Mouse (Mus musculus) v-Abl transformed pro-B cells (cell line): ENCODE results near the gene S1pr5.

Source experiments
- in situ Hi-C, 2 experiments: fragments of 400-800 bp; cut with MboI; formaldehyde crosslinking; loops; one replicate each; pipeline ENCODE4 v1.15.1; 2025; ENCODE audit not compliant: unreplicated experiment in 2 of 2

Gene S1pr5

DNA sequence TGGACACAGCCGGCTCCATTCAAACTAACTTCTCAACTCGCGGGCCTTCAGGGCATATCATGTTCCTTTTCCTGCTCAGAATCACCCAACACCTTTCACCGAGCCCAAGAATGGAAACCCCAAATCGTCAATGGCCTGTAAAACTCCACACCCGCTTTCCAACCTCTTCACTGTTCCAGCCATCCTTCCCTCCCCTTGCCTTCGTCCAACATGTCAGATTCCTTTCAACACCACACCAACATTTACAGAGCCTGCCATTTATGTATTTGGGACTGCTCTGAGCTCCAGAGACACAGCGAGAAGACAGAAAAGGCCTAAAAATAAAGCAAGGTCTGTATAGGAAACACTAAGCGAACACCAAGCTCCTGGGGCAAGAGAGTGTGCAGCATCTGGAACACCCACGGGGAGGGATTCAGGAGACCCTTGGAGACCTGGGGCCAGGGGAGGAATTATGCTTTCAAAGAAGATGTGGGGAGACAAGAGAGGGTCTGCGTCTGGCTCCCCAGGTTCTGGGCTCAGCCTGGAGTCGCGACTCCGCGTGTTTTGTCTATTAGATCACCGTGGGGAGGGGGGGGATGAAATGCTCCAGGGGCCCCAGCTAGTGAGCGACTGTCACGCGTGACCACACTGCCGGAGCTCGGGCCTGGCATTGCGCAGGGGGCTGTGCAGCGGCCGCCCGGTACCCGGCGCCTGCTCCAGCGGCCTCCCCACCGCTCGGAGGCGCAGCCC is 10.1 kb downstream of the S1pr5 start:
- in situ Hi-C loops, result no loop called here

DNA sequence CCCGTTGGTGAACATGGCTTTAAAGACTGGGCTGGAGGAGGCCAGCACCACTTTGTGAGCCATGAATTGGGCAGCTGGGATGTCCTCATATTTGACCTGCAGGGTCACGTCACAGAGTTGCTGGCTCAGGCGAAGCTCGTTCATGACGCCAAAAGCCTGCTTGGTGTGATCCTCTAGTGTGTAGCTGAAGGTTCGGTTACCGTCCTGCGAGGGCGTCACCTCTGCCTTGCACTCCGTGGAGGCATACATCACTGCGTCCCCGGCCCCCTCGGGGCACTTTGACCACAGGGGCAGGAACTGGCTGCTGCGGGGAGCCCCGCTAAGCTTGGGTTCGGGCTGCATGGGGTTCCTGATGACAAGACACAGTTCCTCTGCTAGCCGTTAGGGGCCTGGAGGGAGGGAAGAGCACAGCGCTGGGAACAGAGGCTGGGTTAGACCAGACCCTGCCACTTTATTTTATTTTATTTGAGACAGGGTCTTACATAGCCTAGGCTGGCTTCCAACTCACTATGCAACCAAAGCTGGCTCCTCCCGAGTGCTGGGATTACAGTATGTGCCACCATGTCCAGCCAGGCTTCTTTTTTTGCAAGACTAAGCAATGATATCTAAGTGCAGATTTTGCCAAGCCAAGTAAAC is 10.8 kb downstream of the S1pr5 start:
- in situ Hi-C loops, result no loop called here

DNA sequence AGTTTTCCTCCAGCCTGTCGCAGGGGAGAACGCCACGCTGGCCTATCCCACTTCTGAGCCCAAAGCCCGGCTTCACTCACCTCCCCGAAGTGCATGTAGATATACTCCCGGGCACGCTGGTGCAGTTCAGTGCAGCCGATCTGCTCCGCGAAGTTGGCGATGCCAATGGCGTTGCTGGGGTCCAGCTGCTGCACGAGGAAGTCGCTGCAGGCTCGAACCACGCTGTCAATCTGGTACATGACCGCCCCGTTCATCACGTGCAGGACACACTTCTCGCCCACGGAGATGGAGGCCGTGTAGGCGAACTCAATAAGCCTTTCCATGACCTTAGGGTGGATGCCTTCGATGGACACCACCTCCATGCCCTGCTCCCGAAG is 11.3 kb downstream of the S1pr5 start:
- in situ Hi-C loops, result no loop called here

DNA sequence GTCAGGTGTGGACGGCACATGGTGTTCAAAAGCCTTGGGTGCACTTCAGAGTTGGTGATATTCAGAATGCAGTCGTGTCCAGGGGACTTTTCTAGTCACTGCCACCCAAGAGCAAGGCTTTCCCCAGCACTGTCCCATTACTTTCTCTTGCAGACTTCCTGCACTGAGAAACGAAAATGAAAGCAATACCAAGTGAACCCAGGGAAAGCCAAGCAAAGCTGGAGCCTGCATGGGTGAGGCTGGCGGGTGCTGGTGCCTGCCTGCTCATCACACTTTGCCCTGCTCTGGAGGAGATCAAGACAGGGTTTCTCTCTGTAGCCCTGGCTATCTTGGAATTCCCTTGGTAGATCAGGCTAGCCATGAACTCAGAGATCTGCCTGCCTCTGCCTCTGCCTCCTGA is 12.9 kb downstream of the S1pr5 start:
- in situ Hi-C loops, result no loop called here

DNA sequence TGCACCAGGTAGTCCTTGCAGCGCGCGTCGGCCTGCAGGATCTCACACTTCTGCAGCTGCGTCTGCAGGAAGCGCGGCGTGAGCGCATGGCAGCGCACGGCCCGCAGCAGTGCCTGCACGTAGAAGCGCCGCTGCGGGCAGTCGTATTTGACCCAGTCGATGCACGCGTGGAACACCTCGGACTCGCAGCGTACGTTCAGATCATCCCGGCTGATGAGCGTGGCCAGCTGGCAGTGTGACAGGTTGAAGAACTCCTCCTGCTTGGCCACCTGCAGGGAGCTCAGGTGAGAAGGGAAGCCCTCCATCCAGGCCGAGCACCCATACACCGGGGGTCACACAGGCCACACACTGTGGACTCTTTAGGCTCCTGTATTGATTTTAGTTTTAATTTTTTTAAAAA is 14.4 kb downstream of the S1pr5 start:
- in situ Hi-C loops, result loop anchor here in 1 of 2 experiments (5.0 kb wide), 1 partner anchor 78 kb away; the partner anchor contains the start of gene Ap1m2

DNA sequence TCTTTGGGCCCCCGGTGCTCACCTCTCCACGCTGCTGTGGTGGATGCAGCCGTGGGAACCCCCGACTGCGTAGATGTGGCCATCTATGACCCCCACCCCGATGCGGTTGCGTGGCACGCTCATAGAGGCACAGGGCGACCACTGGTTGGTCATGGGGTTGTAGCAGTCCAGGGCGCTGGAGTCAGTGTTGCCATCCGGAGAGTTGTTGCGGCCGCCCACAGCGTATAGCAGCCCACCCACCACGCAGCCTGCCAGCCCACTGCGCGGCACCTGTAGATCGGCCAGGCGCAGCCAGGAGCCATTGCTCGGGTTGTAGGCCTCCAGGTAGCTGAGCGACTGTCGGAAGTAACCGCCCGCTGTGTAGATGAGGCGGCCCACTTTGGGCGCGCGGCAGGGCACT is 14.9 kb downstream of the S1pr5 start:
- in situ Hi-C loops, result loop anchor here in 1 of 2 experiments (5.0 kb wide), 1 partner anchor 79 kb away; the partner anchor contains the start of gene Ap1m2

DNA sequence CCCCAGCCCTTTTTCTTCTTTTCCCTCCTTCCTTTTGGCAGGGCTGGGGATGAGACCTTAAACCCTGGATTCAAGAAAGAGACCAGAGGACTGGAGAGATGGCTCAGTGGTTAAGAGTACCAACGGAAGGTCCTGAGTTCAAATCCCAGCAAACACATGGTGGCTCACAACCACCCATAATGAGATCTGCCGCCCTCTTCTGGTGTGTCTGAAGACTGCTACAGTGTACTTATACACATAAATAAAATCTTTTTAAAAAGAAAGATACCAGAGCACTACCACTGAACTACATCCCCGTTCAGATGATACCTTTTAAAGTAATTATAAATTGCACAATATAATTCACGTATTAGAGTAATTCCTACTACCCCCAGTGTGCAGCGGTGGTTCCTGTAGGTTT is 15.4 kb downstream of the S1pr5 start:
- in situ Hi-C loops, result loop anchor here in 1 of 2 experiments (5.0 kb wide), 1 partner anchor 79 kb away; the partner anchor contains the start of gene Ap1m2

DNA sequence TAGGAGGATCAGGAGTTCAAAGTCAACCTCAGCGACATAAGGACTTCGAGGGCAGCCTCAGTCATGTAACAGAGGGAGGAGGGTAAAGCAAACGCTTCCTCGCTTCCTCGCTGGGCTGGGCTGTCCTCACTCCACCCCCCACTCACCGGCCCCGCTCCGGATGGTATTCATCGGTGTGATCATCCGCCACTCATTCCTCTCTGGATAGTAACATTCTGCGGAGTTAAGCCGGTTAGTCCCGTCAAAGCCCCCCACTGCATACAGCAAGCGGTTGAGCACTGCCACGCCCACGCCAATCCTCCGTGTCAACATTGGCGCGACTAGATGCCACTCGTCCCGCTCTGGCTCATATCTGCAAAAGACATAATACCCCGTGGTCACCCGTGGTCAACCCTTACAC is 16.7 kb downstream of the S1pr5 start:
- in situ Hi-C loops, result loop anchor here in 1 of 2 experiments (5.0 kb wide), 1 partner anchor 81 kb away; the partner anchor contains the start of gene Ap1m2

DNA sequence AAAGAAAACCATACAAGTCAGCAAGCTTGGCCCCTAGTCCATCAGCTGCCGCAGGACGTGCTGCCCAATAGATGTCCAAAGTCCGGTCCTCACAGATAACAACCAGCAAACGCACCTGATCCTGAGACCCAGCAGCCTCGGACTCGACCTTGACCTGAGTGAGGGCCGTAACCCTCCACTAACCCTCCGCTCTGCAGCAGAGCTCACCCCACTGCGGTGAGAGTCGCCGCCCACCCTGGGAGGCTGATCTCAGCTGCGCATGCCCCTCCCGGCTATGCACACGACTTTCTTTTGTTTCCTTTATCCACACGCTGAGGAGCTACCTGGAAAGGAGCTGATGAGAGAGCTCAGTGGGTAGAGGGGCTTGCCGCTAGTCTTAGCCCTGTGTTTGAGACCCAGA is 20.9 kb downstream of the S1pr5 start:
- in situ Hi-C loops, result loop anchor here in 1 of 2 experiments (10.0 kb wide), 1 partner anchor 177 kb away; no protein-coding TSS in a partner anchor

DNA sequence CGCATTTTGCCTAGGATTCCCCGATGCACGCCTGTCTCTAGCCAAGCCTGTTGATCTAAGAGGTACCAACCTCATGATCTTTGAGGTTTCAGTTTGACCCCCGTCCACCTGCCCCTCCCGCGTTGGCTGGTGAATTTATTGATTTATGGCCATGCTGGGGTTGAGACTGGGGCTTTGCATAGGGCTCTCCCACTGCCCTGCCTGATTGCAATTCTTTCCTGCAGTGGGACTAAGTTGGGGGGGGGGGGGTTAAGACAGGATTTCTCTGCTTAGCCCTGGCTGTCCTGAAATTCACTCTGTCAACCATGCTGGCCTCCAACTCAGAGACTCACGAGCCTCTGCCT is 22.9 kb downstream of the S1pr5 start:
- in situ Hi-C loops, result loop anchor here in 1 of 2 experiments (10.0 kb wide), 1 partner anchor 179 kb away; no protein-coding TSS in a partner anchor

DNA sequence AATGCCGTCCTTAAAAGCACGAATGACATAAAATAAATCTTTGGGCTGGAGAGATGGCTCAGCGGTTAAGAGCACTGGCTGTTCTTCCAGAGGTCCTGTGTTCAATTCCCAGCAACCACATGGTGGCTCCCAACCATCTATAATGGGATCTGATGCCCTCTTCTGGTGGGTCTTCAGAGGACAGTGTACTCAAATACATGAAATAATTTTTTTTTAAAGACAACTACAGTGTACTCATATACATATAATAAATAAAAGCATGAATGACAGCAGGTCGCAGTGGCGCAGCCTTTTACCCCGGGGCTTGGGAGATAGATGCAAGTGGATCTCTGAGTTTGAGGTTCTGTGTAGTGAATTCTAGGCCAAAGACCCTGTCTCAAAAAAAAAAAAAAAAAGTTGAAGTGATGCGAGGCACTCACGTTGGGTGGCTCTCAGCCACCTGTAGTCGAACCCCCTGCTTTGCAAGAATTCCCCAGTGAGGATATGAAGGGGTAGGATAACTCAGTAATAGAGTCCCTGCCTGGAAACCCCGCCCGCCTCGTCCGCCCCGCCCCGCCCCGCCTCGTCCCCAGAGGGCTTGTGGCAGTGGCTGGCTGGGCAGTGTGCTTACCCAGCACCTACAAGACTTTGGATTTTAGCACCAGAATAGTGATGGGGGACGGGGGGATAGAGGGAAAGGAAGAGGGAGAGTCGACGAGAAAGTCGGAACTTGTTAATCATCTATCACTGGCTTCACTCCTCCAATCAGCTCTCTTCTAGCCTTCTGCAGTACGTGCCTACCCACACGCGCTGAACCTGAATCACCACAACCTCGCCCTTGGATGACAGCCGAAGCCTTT is 23.4 kb downstream of the S1pr5 start:
- in situ Hi-C loops, result loop anchor here (5.0 to 10.0 kb wide), 5 partner anchors 72 to 188 kb away; partner anchors contain the start of genes Ap1m2 (in 1 of the 2) and Qtrt1 (in 1 of the 2)

DNA sequence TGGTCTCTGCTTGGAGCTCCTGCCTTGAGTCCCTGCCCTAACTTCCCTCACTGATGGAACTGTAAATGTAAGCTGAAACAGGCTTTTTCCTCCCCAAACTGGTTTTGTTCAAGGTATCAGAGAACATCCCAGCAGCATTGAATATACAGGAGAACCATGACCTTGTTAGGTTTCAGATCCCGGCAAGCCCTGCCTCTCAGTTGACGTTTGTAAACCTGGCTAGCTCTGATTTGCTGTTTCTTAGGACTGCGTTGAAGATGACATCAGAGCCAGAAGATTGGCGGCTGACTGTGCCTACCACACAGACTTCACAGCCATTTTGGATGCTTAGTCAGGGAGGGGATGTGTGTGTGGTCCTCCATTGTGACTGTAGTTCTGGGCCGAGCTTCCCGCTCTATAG is 24.3 kb downstream of the S1pr5 start:
- in situ Hi-C loops, result loop anchor here (5.0 to 10.0 kb wide), 5 partner anchors 72 to 188 kb away; partner anchors contain the start of genes Ap1m2 (in 1 of the 2) and Qtrt1 (in 1 of the 2)

DNA sequence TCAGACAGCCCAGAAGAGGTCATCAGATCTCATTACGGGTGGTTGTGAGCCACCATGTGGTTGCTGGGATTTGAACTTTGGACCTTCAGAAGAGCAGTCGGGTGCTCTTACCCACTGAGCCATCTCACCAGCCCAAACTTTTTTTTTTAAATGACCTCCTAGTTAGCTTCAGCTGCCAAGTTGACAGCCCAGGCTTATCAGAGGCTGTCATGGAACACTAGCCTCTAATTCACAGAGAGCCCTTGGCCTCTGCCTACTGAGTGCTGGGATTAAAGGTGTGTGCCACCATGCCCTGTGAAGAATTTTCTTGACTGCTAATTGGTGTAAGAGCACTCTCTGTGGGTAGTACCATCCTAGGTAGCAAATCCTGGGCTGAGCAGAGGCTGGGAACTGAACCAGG is 24.8 kb downstream of the S1pr5 start:
- in situ Hi-C loops, result loop anchor here (5.0 to 10.0 kb wide), 5 partner anchors 71 to 189 kb away; partner anchors contain the start of genes Ap1m2 (in 1 of the 2) and Qtrt1 (in 1 of the 2)

DNA sequence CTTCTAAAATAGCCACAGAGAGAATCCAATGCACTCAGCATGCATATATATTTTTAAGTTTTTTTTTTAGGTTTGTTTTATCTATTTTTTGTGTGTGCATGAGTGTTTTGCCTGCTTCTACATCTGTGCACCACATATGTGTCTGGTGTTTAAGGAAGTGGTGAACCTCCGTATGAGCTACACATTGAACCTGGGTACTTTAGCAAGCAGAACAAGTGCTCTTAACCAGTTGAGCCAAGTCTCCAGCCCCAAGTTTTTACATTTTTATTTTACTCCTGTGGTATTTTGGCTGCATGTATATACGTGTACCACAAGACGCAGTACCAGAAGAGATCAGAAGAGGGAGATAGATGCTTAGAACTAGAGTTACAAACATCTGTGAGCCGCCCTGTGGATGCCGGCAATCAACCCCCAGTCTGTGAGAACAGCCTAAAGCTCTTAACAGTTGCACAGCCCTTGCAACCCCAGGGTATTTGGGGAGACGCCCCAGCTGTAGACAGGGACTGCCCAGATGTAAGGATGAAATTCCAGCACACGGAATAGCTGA is 26.8 kb downstream of the S1pr5 start:
- in situ Hi-C loops, result loop anchor here (5.0 to 10.0 kb wide), 5 partner anchors 69 to 191 kb away; partner anchors contain the start of genes Ap1m2 (in 1 of the 2) and Qtrt1 (in 1 of the 2)

DNA sequence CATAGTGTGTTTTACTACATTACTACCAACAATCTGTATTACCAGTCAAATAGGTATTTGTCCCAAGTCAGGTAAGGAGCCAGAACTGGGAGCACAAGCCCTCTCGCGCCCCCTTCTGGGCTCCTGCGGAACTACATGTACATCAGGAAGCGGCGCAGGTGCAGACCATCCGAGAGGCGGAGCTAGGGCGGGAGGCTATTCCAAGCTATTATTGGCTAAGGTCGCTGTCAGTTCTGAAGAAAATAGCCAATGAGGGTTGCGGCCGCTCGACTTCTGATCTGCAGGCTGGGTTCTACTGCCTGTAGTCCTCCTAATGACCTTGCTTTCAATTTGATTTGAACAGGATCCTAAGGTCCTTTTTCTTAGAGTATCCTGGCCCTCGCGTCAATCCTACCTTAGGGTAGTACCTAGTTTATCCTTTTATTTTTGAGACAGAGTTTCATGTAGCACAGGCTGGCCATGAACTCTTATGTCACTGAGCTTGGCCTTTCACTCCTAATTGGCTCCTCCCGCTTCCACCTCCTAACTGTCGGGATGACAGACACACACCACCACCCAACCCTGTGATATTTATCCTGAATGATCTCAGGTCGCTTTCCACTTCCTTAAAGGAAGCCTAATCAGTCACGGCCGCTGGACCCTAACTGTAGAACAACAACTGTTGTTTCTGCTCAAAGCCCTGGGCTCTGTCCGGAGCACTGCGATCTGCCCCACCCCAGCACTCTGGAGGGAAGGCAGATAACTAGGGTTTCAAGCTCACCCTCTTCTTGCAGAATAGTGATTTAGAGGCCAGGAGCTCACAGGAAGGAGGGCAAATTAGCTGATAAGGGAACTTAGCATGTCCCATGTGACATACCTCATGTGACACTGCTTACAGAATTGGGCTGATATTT is 27.5 kb downstream of the S1pr5 start:
- in situ Hi-C loops, result loop anchor here (5.0 to 10.0 kb wide), 5 partner anchors 68 to 192 kb away; partner anchors contain the start of genes Ap1m2 (in 1 of the 2) and Qtrt1 (in 1 of the 2)

DNA sequence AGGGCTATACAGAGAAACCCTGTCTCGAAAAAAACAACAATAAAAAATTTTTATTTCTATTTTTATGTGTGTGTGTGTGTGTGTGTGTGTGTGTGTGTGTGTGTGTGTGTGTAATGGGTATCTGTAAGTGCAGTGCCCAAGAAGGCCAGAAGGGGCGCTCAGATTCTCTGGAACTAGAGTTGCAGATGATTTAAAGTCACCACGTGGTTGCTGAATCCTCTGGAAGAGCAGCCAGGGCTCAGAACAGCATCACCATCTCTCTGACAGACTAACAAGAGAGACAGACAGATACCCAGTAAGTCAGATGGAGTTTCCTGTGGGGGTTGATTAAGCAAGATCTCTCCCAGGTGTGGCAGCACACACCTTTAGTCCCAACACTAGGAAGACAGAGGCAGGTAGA is 28.4 kb downstream of the S1pr5 start:
- in situ Hi-C loops, result loop anchor here (5.0 to 10.0 kb wide), 5 partner anchors 68 to 192 kb away; partner anchors contain the start of genes Ap1m2 (in 1 of the 2) and Qtrt1 (in 1 of the 2)

DNA sequence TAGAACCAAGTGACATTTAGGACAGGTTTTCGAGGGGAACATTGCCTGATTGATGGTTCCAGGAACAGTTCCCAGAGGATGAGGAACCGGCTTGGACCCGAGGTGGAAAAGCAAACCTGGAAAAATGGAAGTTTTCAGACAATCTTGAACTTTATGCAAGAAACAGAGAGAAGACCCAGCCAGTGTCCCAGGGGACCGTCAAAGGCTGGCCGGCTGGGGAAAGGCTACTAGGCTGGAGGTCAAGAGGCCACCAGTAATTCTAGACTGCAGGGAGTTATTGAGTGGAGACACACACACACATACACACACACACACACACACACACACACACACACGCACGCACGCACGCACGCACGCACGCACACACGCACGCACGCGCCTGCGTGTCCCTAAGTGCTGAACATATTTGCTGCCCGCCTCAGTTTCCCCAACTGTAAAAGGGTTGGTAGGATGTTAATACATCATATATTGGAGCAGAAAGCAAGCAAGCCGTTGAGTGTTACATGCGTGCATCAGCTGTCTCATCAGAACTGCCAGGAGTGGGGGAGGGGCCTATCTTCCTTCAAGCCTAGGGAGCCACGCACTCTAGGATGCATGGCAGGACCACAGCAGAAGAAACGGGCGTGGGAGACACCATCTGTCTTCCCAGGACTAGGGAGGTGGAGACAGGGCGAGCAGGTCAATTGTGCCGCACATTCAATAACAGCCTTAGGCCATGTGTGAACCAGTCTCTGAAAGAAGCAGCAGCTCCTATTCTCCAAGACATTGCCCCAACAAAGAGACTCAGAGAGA is 32.0 kb downstream of the S1pr5 start:
- in situ Hi-C loops, result no loop called here

DNA sequence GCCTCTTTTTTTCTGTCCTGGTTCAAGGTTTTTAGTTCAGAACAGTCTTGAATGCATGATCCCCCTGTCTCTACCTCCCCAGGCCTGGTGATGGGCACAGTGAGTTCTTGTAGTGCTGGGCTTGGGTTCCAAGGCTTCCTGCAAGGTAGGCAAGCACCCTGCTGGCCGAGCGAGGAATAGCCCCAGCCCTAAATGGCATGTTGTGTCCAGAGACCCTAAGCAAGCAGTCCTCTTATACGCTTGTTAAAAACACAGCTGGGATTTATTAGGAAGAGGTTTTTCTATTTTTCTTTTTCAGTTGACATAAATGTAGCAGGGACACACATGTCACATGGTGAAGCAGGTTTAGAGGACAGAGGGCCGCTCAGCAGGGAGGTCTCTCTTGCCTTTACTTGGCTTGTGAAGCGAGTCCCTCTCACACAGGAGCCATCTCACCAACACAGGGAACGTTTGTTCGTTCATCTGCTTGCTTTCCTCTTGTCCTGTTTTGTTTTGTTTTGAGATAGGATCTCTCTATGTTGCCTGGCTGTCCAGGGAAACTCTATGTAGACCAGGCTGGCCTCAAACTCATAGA is 34.5 kb downstream of the S1pr5 start:
- in situ Hi-C loops, result loop anchor here (5.0 kb wide), 2 partner anchors 36 to 56 kb away; no protein-coding TSS in a partner anchor
